Comparison of ENCODE assay signal across 11 mouse cellular contexts in the genomic region with DNA sequence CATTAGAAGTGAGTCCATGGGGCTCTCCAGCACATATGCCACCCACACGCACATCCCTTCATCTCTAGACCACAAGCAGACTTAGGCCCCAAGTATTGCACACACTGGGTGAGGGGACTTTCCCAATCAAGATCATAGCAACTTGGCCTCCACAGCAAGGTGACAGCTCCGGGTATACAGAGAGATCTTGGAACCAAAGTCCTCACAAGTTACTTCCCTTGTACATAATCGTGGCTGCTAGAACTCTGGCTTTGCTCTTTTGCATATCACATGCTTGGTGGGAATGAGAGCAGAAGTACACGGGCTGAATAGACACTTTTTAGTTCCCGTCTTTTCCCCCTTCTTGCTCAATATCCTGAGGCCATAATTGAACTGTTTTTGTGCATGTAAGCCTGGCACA. TPM values are rescaled to one million over a fixed set of nuclear protein-coding genes. Genes with fewer than 3 reads are reported as not detected.
DNase-seq lines count a peak whose midpoint lies in the region; ATAC-seq and TF ChIP-seq lines count a peak whose summit lies in the region.
"Had no signal": no experiment of that assay in that cellular context is flagged by ENCODE, and none has a peak within 500 bp of the region (broad histone marks: within the 10 kb centered on the region; RNA-seq: fewer than 3 reads in every experiment).

No protein-coding gene starts in this region.

- peak in 1 of 2 experiments; percentile 24 for DNase-seq in heart, adult 2 months
- DNase-seq in heart, postnatal 25 days (ENCODE audit: low spot score): no peak
- DNase-seq in spleen, adult 2 months (ENCODE audit: low read depth in 1 of 2, low spot score in 2 of 2): no peak
- DNase-seq in spleen, adult 12 weeks (ENCODE audit: low spot score): no peak
- peak; percentile 34 for DNase-seq in telencephalon, adult 2 months (ENCODE audit: low read depth, low spot score)
- DNase-seq in frontal cortex, postnatal 14 days (ENCODE audit: low spot score in 2 of 2): no peak
- no peak for DNase-seq in cerebellum, adult 8-10 months
- DNase-seq: B cell, adult 2 months; cerebellum, postnatal 36 days had no signal

- TF ChIP-seq POLR2A in heart, adult 2 months (IDR thresholded peaks at IDR 0.05; ENCODE audit: insufficient read depth, low read depth, low read length): 0 out of 2 replicates have a peak, but pooled peaks have one; percentile 34
- TF ChIP-seq POLR2A in spleen, adult 2 months (IDR thresholded peaks at IDR 0.05; ENCODE audit: low read depth, low read length): no peak

- no peaks in the 10 kb centered on the region for H3K36me3 ChIP-seq in heart, adult 2 months (ENCODE audit: control insufficient read depth, insufficient read depth, low read length)
- H3K36me3 ChIP-seq in spleen, adult 2 months (ENCODE audit: control insufficient read depth, insufficient read depth, low read length): no peaks in the 10 kb centered on the region
- H3K36me3 ChIP-seq in intestine, postnatal 0 days (ENCODE audit: control insufficient read depth, insufficient read depth): no peaks in the 10 kb centered on the region
- H3K36me3 ChIP-seq: limb, embryonic 13.5 days had no signal

- 65% methylated on average over 5 of the region's 5 CpGs for WGBS in heart, adult 2 months
- 9% methylated on average over 5 of the region's 5 CpGs for WGBS in spleen, adult 2 months
- WGBS in intestine, postnatal 0 days: 33% methylated on average over 5 of the region's 5 CpGs

- H3K9ac ChIP-seq in heart, adult 2 months (ENCODE audit: low read depth, low read length): no peak overlapping the region
- H3K9ac ChIP-seq in intestine, postnatal 0 days (ENCODE audit: low read depth, low read length): no peak overlapping the region
- H3K9ac ChIP-seq: limb, embryonic 13.5 days had no signal

- H3K79me2 ChIP-seq in heart, adult 2 months (replicated peaks; ENCODE audit: control insufficient read depth, insufficient read depth, low read length): no peaks in the 10 kb centered on the region

- H3K27me3 ChIP-seq in heart, adult 2 months (ENCODE audit: control insufficient read depth, insufficient read depth, low read length): no peaks in the 10 kb centered on the region
- H3K27me3 ChIP-seq in spleen, adult 2 months (ENCODE audit: control insufficient read depth, insufficient read depth, low read length): no peaks in the 10 kb centered on the region
- no peaks in the 10 kb centered on the region for H3K27me3 ChIP-seq in intestine, postnatal 0 days (replicated peaks; ENCODE audit: control insufficient read depth, insufficient read depth, low read length)
- H3K27me3 ChIP-seq: limb, embryonic 13.5 days had no signal

- no peak overlapping the region for H3K4me3 ChIP-seq in heart, adult 2 months
- H3K4me3 ChIP-seq in spleen, adult 2 months (ENCODE audit: extremely low read depth, insufficient read depth, insufficient read length): no peak overlapping the region
- no peak overlapping the region for H3K4me3 ChIP-seq in intestine, postnatal 0 days (ENCODE audit: low read depth, low read length)
- H3K4me3 ChIP-seq: limb, embryonic 13.5 days had no signal

- no peak overlapping the region for H3K27ac ChIP-seq in heart, adult 2 months
- peak overlapping the region; percentile 75 for H3K27ac ChIP-seq in spleen, adult 2 months (ENCODE audit: insufficient read depth, low read length)
- H3K27ac ChIP-seq in intestine, postnatal 0 days (ENCODE audit: low read depth, low read length): peak overlapping the region; percentile 37; the same call in 1 of the 2 replicates
- H3K27ac ChIP-seq: limb, embryonic 13.5 days had no signal

- intact Hi-C loops in heart, adult 2 months (cut with DNase I): no loop called here
- intact Hi-C loops in heart, postnatal 25 days (cut with DNase I): loop anchor here (5.0 kb wide), 2 partner anchors 132 to 182 kb away; no protein-coding TSS in a partner anchor

- TF ChIP-seq EP300 in heart, adult 2 months (IDR thresholded peaks at IDR 0.05; ENCODE audit: insufficient read depth, low read depth, low read length): 0 out of 2 replicates have a peak, but pooled peaks have one; percentile 18

- H3K4me1 ChIP-seq in heart, adult 2 months (ENCODE audit: control insufficient read depth, insufficient read depth, low read length): peaks cover 2% of the 10 kb centered on the region
- peaks cover 9% of the 10 kb centered on the region for H3K4me1 ChIP-seq in spleen, adult 2 months (ENCODE audit: control insufficient read depth, insufficient read depth, insufficient read length)
- peaks cover 4% of the 10 kb centered on the region; the same call in 1 of the 2 replicates for H3K4me1 ChIP-seq in intestine, postnatal 0 days (replicated peaks; ENCODE audit: control insufficient read depth, insufficient read depth, low read length)

- no peak for TF ChIP-seq CTCF in heart, adult 2 months (IDR thresholded peaks at IDR 0.05)
- no peak for TF ChIP-seq CTCF in spleen, adult 2 months (IDR thresholded peaks at IDR 0.05; ENCODE audit: extremely low read depth, insufficient read depth, insufficient read length, insufficient replicate concordance)
- no peak for TF ChIP-seq CTCF in intestine, postnatal 0 days (IDR thresholded peaks at IDR 0.05; ENCODE audit: low read depth)

- peak; percentile 62 for ATAC-seq in intestine, postnatal 0 days

- no peaks in the 10 kb centered on the region for H3K9me3 ChIP-seq in intestine, postnatal 0 days (ENCODE audit: control insufficient read depth)
- H3K9me3 ChIP-seq: limb, embryonic 13.5 days had no signal

- H3K4me2 ChIP-seq in intestine, postnatal 0 days (replicated peaks; ENCODE audit: low read depth): no peak overlapping the region
- H3K4me2 ChIP-seq: limb, embryonic 13.5 days had no signal

RNA-seq across cellular contexts. Expression of a gene that starts 46.4 kb away (rescaled TPM):
- total RNA-seq in heart, adult 2 months (2021): 10 to 100 TPM; 25.2 to 45.7 TPM
- polyA plus RNA-seq in heart, adult 2 months (2012; rRNA removed): 2.2 and 4.1 TPM in 2 replicates
- total RNA-seq in heart, postnatal 25 days (2021): 10 to 100 TPM; 36.3 to 37.6 TPM
- 35.3 and 71.0 TPM in 2 replicates for polyA plus RNA-seq in spleen, adult 2 months (2012; rRNA removed)
- 4.7 and 5.4 TPM in 2 replicates for polyA plus RNA-seq in intestine, postnatal 0 days (2015; fragmentation: Nextera tagmentation; extraction: Ambion mirVana)
